Mouse (Mus musculus): Measurements from ENCODE around the gene Gm20388. TPM values are rescaled to one million over a fixed set of nuclear protein-coding genes. Genes with fewer than 3 reads are reported as not detected.

The Gm20388 gene
- total RNA-seq, 1 experiment from 2014 or later, result 3.6 TPM

DNA sequence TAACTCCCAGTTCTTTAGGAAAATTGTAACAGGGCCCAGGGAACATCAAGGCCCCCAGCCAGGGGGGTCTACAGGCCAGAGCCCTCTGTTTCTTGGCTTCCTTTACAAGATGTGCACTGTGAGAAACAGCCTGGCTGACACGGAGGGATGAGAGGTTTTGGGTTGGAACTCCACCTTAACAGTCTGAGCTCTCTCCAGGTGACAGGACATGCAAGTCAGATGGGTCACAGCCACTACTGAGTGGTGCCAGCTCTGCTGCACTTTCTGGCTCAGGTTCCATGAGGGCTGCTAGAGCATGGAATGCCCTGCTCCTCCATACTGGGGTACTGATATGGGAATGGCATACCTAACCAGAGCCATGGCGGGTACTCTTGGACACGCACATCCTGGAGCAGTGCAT lies 180.4 kb downstream of the Gm20388 start:
- DNase-seq, result no peak

GRCm38 (mm10) chr8:120093103-120093502 lies 182.5 kb downstream of the Gm20388 start:
- no peak for DNase-seq

DNA sequence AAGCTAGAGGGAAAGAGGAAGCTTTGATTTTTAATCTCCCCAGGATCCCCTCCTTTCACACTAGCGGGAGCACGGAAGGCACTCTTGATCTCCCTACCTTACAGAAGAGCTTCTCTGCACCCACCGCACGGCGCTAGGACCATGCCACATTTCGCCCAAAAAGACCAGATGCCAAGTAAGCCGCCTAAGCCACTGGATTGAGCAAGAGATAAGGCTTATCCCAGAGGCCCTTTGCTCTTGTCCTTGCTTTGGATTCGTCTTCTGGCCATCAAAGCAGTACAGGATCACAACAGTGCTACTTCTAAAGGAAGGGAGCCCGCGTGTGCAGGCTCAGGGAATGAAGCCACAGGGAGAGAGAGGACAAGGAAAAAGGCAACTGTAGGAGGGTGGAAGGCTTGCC lies 184.2 kb downstream of the Gm20388 start:
- DNase-seq, result no peak

DNA sequence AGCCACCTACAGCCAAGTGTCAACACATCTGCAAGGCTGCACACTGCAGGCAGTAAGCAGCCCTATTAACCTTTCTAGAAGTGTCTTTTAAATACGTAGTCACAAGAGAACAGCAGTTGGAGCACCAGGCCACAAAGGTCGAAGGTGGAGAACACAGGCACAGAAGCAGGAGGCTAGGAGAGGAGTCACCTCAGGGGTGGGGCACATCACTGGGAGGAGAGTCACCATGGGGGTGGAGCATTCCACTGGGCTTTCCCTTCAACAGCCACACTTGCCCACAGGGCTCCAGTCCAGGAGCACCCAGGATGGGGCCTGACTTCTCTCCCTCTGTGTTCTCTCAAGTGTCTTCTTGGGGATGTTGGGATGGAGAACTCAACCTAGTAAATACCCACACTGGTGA lies 185.8 kb downstream of the Gm20388 start:
- DNase-seq, result no peak

DNA sequence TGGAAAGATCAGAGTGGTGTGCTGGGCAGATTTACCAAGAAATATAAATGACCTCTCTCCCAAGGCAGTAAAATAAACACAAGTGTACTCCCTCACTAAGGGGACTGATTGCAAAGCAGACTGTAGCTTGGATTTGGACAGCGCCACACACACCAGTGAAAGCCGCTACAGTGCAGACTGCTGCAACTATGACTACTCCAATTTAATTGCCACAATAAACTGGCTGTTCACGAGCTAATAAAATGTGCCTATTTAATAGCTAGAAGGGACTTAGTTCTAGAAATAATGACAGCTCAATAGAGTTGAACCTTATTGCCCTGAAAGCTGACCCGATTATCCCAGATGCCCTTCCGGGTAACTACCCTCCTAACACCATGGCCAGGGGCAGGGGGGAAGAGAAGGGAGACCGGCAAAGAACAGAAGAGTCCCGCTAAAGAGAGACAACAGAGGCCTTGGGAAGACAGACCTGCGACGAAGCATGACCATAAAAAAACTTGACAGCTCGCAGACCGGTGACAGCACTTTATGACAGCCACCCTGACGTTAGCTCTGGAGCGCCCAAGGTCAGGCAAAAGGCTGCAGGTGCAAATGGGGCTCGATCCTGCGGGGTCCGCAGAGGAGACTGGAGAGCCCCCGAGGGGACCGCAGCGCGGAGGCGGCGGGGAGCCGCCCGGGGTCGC lies 189.9 kb downstream of the Gm20388 start:
- no peak for DNase-seq

- peak; percentile 86 for DNase-seq
Measured at GRCm38 (mm10) chr8:120101068-120101972, 190.7 kb downstream of the Gm20388 start, which contains the start of gene Zdhhc7. Zdhhc7 (minus strand) TSS chr8:120101482.

- no peak for DNase-seq
Measured at GRCm38 (mm10) chr8:120103916-120104315, 193.3 kb downstream of the Gm20388 start.

GRCm38 (mm10) chr8:120104721-120105272 lies 194.2 kb downstream of the Gm20388 start:
- DNase-seq, result peak; percentile 78

GRCm38 (mm10) chr8:120109149-120109548 lies 198.5 kb downstream of the Gm20388 start:
- no peak for DNase-seq

GRCm38 (mm10) chr8:120110966-120111365 lies 200.3 kb downstream of the Gm20388 start:
- DNase-seq, result no peak

DNA sequence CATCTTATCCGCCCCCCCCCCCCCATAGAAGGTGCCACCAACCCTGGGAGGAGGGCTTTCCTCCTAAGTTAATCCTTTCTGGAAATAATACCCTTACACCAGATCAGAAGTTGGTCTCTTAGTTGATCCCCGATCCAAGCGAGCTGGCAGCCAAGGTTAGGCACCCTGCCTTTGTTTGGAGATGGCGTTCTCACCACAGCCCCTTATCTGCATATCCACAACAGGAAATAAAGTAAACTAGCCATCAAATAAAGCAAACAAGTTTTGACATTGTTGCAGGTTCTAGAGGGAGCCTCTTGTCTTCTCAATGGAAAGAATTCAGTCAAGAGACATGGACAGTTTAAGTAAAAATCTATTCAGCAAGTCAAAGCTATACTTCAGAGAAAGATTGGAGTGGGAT lies 200.7 kb downstream of the Gm20388 start:
- DNase-seq, result no peak

GRCm38 (mm10) chr8:120112535-120112934 lies 201.9 kb downstream of the Gm20388 start:
- no peak for DNase-seq

DNA sequence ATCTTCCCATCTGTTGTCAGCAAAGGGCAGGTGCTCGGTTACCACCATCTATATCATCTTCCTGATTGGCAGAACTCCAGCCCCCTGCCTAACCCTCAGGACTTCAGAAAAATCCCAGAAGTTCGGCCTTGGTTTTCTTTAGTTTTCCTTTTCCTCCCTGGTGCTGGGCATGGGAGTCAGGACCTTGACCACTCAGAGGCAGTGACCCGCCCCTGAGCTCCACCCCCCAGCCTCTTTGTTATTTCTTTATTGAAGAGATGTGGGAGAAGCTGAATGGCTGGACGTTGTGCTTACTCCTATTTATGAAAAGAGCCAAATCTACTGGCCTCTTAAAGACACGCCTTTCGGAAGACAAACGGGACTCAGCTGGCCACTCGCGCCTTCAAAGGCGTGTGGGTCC lies 202.7 kb downstream of the Gm20388 start:
- peak; percentile 46 for DNase-seq

DNA sequence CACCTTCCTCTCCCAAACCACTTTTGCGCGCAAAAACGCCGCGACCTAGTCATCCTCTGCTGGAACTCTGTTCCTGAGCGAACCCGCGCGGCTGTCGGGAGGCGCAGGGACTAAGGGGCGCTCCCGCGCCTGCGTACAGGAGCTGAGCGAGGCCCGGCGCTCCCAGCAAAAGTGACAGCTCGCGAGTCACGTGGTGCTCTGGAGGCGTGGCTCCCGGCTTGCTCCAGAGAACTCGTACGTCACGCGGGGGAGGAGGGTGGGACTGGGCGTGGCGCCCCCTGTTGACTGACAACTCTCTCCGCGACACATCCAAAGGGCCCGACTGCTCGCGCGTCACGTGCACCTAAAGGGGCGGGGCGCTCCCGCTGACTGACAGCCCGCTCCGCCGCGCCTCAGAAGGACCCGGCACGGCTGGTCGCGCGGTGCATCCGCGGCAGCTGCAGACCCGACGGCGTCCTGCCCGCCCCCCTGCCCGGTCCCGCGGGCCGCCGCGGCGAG lies 203.2 kb downstream of the Gm20388 start, which contains the start of gene 6430548M08Rik:
Gene 6430548M08Rik (plus strand): TSS at position 395 of the 498 bp plus-strand sequence.
- DNase-seq, result peak; percentile 100

DNA sequence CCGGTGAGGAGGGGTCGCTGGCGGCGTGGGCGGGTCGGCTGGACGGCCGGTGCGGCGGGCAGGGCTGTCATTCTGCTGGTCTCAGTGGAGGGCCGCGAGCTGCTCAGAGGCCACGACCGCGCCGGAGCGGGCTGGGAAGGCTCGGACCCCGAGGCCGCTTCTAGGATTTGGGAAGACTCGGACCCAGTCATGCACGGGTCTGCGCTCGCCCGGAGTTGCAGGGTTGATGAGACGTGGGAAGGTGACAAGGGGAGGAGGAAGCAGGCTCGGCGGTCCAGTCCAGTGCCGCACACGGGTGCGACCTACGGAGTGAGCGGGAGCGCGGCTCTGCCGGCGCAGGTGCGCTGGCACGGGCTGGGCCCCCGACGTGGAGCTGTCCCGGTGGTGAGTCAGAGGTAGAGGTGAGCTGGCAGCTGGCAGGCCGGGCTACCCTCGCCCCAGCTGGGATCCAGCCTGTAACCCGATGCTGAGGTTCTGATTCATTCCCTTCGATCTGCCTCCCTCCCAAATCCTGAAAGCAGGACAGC lies 203.7 kb downstream of the Gm20388 start:
- DNase-seq, result peak; percentile 64

DNA sequence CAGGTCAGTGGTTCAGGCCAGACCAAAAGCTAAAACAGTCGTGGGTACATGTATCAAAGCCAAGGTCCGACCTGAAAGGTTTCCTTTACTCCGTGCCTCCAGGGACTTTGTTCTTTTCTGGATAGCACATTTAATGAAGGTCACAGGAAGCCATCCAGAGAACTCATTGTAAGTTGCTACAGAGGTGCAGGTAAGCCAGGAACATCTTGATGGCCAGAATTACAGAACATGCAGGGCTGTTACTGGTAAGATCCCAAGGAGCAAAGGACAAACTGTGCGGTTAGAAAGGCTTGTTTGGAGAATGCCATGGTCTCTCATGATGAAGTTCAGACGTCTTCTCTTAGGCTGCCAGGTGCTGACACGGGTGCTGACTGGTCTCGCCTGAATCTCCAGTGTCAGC lies 206.0 kb downstream of the Gm20388 start:
- DNase-seq, result no peak

DNA sequence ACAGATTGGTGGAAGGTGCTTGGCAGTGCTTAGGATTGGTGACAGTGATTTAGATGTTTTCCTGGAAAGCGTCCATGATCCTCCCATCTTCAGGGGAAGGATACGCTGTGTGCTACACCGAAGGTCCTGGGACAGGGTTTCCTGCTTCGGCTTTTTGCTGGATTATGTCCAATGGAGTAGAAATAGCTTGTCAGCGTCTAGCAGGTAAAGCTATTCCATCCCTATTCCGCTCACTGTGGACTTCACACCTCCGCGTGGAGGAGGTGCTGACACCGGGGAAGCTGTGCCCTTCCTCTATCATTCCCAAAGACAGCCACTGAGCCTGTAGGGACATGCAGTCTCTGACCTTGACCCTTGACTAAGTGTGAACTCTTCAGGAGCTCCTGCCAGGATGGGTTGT lies 207.5 kb downstream of the Gm20388 start:
- no peak for DNase-seq

- DNase-seq, result no peak
Measured at GRCm38 (mm10) chr8:120118847-120119246, 208.2 kb downstream of the Gm20388 start.

GRCm38 (mm10) chr8:120119429-120119828 lies 208.8 kb downstream of the Gm20388 start:
- DNase-seq, result no peak

DNA sequence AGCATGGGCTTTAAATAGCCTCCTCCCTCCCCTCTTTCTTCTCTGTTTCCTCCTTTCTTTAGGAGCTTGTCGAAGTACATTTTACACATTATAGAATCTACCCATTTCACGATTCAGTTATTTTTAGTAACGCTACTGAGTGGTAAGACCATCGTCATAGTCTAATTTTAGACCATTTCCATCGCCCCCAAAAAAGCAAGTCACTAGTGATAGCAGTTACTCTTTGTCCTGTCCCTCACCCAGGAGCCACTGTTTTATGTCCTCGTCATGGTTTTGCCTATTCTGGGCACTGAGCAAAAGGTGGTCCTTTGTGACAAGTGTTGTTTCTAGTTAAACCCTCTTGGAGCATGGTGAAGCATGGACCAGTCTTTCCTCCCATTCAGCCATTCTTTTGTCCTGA lies 209.3 kb downstream of the Gm20388 start:
- DNase-seq, result no peak

- peak; percentile 50 for DNase-seq
Measured at GRCm38 (mm10) chr8:120120951-120121350, 210.3 kb downstream of the Gm20388 start.

DNA sequence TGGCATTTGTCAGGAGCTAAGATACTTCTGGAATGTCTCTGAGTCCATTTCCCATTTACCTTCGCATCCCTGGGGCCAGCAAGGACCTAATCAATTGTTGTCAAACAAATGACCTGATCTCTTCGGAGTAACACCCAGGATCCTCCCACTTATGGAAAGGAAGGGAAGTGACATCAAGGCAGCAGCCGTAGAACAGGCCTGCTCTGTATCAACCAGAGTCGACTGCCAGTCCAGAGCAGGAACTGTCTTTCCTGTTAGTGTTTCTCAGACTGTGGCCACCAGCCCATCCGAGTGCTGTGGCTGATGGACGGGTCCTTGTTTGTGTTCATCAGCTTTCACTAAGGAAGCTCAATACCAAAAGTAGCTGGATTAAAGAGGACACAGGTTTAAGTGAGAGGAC lies 213.6 kb downstream of the Gm20388 start:
- no peak for DNase-seq
